Mouse (Mus musculus): Measurements from ENCODE around the gene Dock3.

DNA sequence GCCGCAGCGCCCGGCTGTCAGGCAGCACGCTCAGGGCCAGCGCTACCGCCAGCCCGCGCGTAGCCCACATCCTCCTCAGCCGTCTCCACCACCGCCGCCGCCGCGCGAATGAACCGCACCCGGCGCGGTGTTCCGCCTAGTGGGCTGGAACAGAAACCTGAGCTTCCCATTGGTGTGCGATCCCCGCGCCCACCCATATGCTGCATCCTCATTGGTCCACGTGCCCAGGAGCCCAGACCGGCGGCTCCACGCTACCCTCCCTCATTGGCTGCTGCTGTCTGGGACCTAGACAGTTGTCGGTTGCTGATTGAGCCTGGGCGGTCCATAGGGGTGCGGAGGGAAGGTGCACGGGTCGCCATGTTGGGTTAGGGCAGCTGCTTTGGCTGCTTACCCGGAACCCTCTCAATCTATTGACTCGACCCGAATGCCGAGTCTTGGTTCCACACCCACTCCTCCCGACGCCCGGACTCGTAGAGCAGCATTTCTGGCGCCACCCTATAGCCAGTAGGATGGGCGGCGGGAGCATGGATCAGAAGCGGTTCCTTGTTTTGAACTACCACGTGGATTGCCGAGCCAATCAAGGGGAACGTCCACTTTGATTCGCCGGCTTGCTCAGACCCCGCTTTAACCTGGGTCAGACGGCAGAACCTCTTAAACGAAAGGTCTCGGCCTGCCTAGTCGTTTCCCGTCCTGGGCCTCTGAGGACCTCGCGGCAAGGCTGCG, 339.7 kb downstream of the Dock3 start, which contains the start of gene Manf:
- no peak for TF ChIP-seq CTCF (IDR thresholded peaks at IDR 0.05; ENCODE audit: extremely low read depth, insufficient read depth, low read length)
- peak; percentile 96 for TF ChIP-seq POLR2A (IDR thresholded peaks at IDR 0.05; ENCODE audit: extremely low read depth, insufficient read depth, low read length)
